Mouse (Mus musculus) lung, embryonic 14.5 days (tissue): ENCODE data around the gene Abcc8. TPM values are rescaled to one million over a fixed set of nuclear protein-coding genes. Genes with fewer than 3 reads are reported as not detected.
A peak's percentile ranks its signal among the peaks of the same experiment; 100 is the strongest.

Source experiments
- ATAC-seq: fragments of 200-750 bp; cut with Nextera tagmentation; 2 replicates; pipeline ENCODE4 v1.8.0; 2017; ENCODE audit warnings: mild to moderate bottlenecking, moderate TSS enrichment, moderate library complexity; ENCODE audit not compliant: insufficient read depth
- DNase-seq: peaks from one replicate; pipeline ENCODE4 v3.0.0-alpha.2; 2015
- H3K27ac ChIP-seq: fragments of 300-500 bp; sonication (generic); 2 replicates; pipeline ENCODE4 v1.5.1; 2014; ENCODE audit warnings: low read depth, mild to moderate bottlenecking, moderate library complexity
- H3K27me3 ChIP-seq: fragments of 300-500 bp; sonication (generic); 2 replicates; pipeline ENCODE4 v1.6.1; 2014; ENCODE audit warnings: low read length, control low read depth; ENCODE audit not compliant: insufficient read depth
- H3K36me3 ChIP-seq: fragments of 300-500 bp; sonication (generic); 2 replicates; pipeline ENCODE4 v1.6.1; 2014; ENCODE audit warnings: control low read depth; ENCODE audit not compliant: insufficient read depth
- H3K4me1 ChIP-seq: fragments of 300-500 bp; sonication (generic); 2 replicates; pipeline ENCODE4 v1.6.1; 2014; ENCODE audit warnings: antibody characterized with exemption, control low read depth; ENCODE audit not compliant: insufficient read depth
- H3K4me2 ChIP-seq: fragments of 300-500 bp; sonication (generic); 2 replicates; pipeline ENCODE4 v1.6.1; 2014; ENCODE audit warnings: mild to moderate bottlenecking
- H3K4me3 ChIP-seq: fragments of 300-500 bp; sonication (generic); 2 replicates; pipeline ENCODE4 v1.5.1; 2014; ENCODE audit warnings: low read depth, low read length
- H3K9ac ChIP-seq: fragments of 300-500 bp; sonication (generic); 2 replicates; pipeline ENCODE4 v1.6.1; 2014
- H3K9me3 ChIP-seq: fragments of 300-500 bp; sonication (generic); 2 replicates; pipeline ENCODE4 v1.6.1; 2016; ENCODE audit warnings: low read depth, low read length, control low read depth
- CTCF ChIP-seq: IDR thresholded peaks from 2 replicates; pipeline ENCODE4 v1.5.1; 2016; ENCODE audit warnings: antibody characterized with exemption, low read depth
- WGBS: fragments of 180-500 bp; shearing (Covaris S2); extraction: QIAGEN DNeasy Blood & Tissue Kit; methylation state at CpG from one replicate; pipeline ENCODE4 v1.1.7; 2014; 5-methylcytosine and 5-hydroxymethylcytosine counted together
- polyA plus RNA-seq: library from polyadenylated mRNA; unstranded; fragments of >200 nt; fragmentation: Nextera tagmentation; extraction: Ambion mirVana; gene quantifications from 2 replicates; pipeline ENCODE4 v1.2.1, GENCODE M21; 2014

The Abcc8 gene
- 0.32 and 0.64 TPM in 2 replicates for polyA plus RNA-seq

- ATAC-seq (peak; percentile 63; the same call in 1 of the 2 replicates), DNase-seq (peak; percentile 17)
- H3K27me3 ChIP-seq: peaks cover 44% of the 10 kb centered on the region
- H3K4me1 ChIP-seq: no peaks in the 10 kb centered on the region
- H3K9me3 ChIP-seq: no peaks in the 10 kb centered on the region
- WGBS: under 1% methylated on average over 71 of the region's 75 CpGs
- peak within 1 kb of the TSS; percentile 40 for H3K4me3 ChIP-seq
- H3K4me2 ChIP-seq: peak within 1 kb of the TSS; percentile 75
- no peak within 1 kb of the TSS for H3K9ac ChIP-seq
- no peak within 1 kb of the TSS for H3K27ac ChIP-seq
- TF ChIP-seq CTCF: no peak
- no peaks in the 10 kb centered on the region for H3K36me3 ChIP-seq
Measured at GRCm38 (mm10) chr7:46179431-46180275, at the start of gene Abcc8. Abcc8 (minus strand) TSS chr7:46180033.

- H3K4me2 ChIP-seq: no peak overlapping the region
- H3K9ac ChIP-seq: no peak overlapping the region
- no peak overlapping the region for H3K4me3 ChIP-seq
- no peak for TF ChIP-seq CTCF
- H3K4me1 ChIP-seq: no peaks in the 10 kb centered on the region
- ATAC-seq (no peak), DNase-seq (peak; percentile 56)
- H3K27ac ChIP-seq: no peak overlapping the region
- no peaks in the 10 kb centered on the region for H3K27me3 ChIP-seq
- WGBS: 54% methylated on average over 4 of the region's 4 CpGs
- H3K9me3 ChIP-seq: no peaks in the 10 kb centered on the region
- H3K36me3 ChIP-seq: no peaks in the 10 kb centered on the region
Measured at GRCm38 (mm10) chr7:46226936-46227335, 47.1 kb upstream of the Abcc8 start.

- TF ChIP-seq CTCF: peak; percentile 81
- H3K4me2 ChIP-seq: no peak overlapping the region
- no peak overlapping the region for H3K9ac ChIP-seq
- no peak overlapping the region for H3K4me3 ChIP-seq
- no peak overlapping the region for H3K27ac ChIP-seq
- no peaks in the 10 kb centered on the region for H3K9me3 ChIP-seq
- DNase-seq (peak; percentile 73), ATAC-seq (no peak)
- 24% methylated on average over 7 of the region's 7 CpGs for WGBS
- no peaks in the 10 kb centered on the region for H3K27me3 ChIP-seq
- H3K4me1 ChIP-seq: no peaks in the 10 kb centered on the region
- H3K36me3 ChIP-seq: no peaks in the 10 kb centered on the region
Measured at GRCm38 (mm10) chr7:46226253-46226652, 46.4 kb upstream of the Abcc8 start.

- Histone ChIP-seq H3K9me3 (no peaks in the 10 kb centered on the region), H3K4me3 (no peak overlapping the region), H3K4me1 (no peaks in the 10 kb centered on the region), H3K27ac (no peak overlapping the region), H3K27me3 (no peaks in the 10 kb centered on the region), H3K36me3 (no peaks in the 10 kb centered on the region), H3K4me2 (no peak overlapping the region), H3K9ac (no peak overlapping the region)
- DNase-seq (no peak), ATAC-seq (no peak)
- TF ChIP-seq CTCF: no peak
- WGBS: 52% methylated on average over 8 of the region's 8 CpGs
Measured at GRCm38 (mm10) chr7:46220591-46221129, 40.8 kb upstream of the Abcc8 start.

- no peak overlapping the region for H3K4me2 ChIP-seq
Measured at GRCm38 (mm10) chr7:46218415-46218814, 38.6 kb upstream of the Abcc8 start.

GRCm38 (mm10) chr7:46216481-46216880 is 36.6 kb upstream of the Abcc8 start:
- Histone ChIP-seq H3K4me1 (no peaks in the 10 kb centered on the region), H3K4me3 (no peak overlapping the region), H3K9me3 (no peaks in the 10 kb centered on the region), H3K27ac (no peak overlapping the region), H3K9ac (no peak overlapping the region), H3K4me2 (no peak overlapping the region), H3K27me3 (no peaks in the 10 kb centered on the region), H3K36me3 (no peaks in the 10 kb centered on the region)
- TF ChIP-seq CTCF: no peak
- WGBS: 59% methylated on average over 2 of the region's 2 CpGs
- DNase-seq: no peak
- no peak for ATAC-seq

More at GRCm38 (mm10) chr7:46218415-46218814, 38.6 kb upstream of the Abcc8 start:
- DNase-seq: peak; percentile 27
- no peak for ATAC-seq
- 10% methylated on average over 11 of the region's 11 CpGs for WGBS
- Histone ChIP-seq H3K27me3 (no peaks in the 10 kb centered on the region), H3K9me3 (no peaks in the 10 kb centered on the region), H3K4me1 (no peaks in the 10 kb centered on the region), H3K9ac (no peak overlapping the region), H3K36me3 (no peaks in the 10 kb centered on the region), H3K4me3 (no peak overlapping the region), H3K27ac (no peak overlapping the region)
- TF ChIP-seq CTCF: no peak

- no peak for DNase-seq
- TF ChIP-seq CTCF: no peak
- H3K36me3 ChIP-seq: no peaks in the 10 kb centered on the region
- H3K27ac ChIP-seq: no peak overlapping the region
- ATAC-seq: no peak
- 77% methylated on average over 6 of the region's 6 CpGs for WGBS
- no peaks in the 10 kb centered on the region for H3K27me3 ChIP-seq
- H3K4me1 ChIP-seq: no peaks in the 10 kb centered on the region
- no peak overlapping the region for H3K4me2 ChIP-seq
- H3K9ac ChIP-seq: no peak overlapping the region
- no peaks in the 10 kb centered on the region for H3K9me3 ChIP-seq
- H3K4me3 ChIP-seq: no peak overlapping the region
Measured at GRCm38 (mm10) chr7:46210276-46210675, 30.4 kb upstream of the Abcc8 start.
